26 mouse cellular contexts compared by ENCODE assay signal in the genomic region with DNA sequence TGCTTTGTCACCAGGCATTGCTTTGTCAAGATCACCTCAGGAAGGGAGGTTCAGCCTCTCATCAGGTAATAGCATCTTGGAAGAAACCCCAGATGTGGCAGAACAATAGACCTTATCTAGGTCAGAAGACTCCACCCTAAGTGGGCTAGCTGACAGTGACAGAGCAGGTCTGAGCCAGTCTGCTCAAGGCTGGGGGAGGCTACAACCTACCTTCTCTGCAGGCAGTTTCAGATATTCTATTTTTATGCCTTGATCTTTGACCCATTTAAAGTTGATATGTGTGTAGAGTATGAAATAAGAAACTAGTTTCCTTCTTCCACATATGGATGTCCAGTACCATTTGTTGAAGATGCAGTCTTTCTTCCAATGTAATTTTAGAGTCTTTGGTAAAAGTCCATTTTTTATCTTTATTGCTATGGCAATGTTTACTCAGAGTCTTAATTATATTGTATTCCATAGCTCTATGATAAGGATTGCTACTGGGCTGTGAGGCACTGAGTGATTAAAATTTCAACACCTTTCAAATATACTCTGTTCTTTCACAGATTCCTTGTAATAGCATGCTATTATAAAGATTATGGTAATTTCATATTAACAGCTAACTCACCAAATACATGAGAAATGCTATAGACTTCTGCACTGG.
"Had no signal": no experiment of that assay in that cellular context is flagged by ENCODE, and none has a peak within 500 bp of the region (broad histone marks: within the 10 kb centered on the region; RNA-seq: fewer than 3 reads in every experiment).

No protein-coding gene starts in this region.

- H3K27me3 ChIP-seq: limb, embryonic 13.5 days; liver, embryonic 12.5 days; liver, embryonic 15.5 days; lung, embryonic 15.5 days; megakaryocyte, embryonic 14.5 days; midbrain, embryonic 13.5 days; neural tube, embryonic 13.5 days had no signal

- H3K9me3 ChIP-seq: limb, embryonic 10.5 days; liver, embryonic 15.5 days; lung, embryonic 15.5 days; midbrain, embryonic 13.5 days had no signal

- H3K9ac ChIP-seq: limb, embryonic 13.5 days; liver, embryonic 12.5 days; liver, embryonic 15.5 days; lung, embryonic 15.5 days; midbrain, embryonic 13.5 days; neural tube, embryonic 13.5 days had no signal

- H3K4me2 ChIP-seq: limb, embryonic 13.5 days; liver, embryonic 12.5 days; liver, embryonic 15.5 days; lung, embryonic 15.5 days; midbrain, embryonic 13.5 days; neural tube, embryonic 13.5 days had no signal

- H3K4me1 ChIP-seq: limb, embryonic 10.5 days; limb, embryonic 13.5 days; liver, embryonic 12.5 days; liver, embryonic 15.5 days; lung, embryonic 15.5 days; megakaryocyte, embryonic 14.5 days; midbrain, embryonic 13.5 days had no signal

- DNase-seq: kidney, adult 2 months; kidney, postnatal 25 days; layer of hippocampus, adult 9-11 months; liver; lung, adult 18-20 months; lung, postnatal 10 days; lung, postnatal 36 days; right cerebral cortex, adult 18-20 months; right cerebral cortex, postnatal 25 days; spleen, adult 18-20 months; thymus, adult 2 months; thymus, postnatal 14 days; thymus, postnatal 4 days had no signal

- H3K4me3 ChIP-seq: layer of hippocampus, adult 2 months; limb, embryonic 10.5 days; limb, embryonic 13.5 days; liver, embryonic 12.5 days; liver, embryonic 15.5 days; lung, embryonic 15.5 days; megakaryocyte, embryonic 14.5 days; midbrain, embryonic 10.5 days; midbrain, embryonic 13.5 days; myocyte; neural tube, embryonic 13.5 days had no signal

- H3K36me3 ChIP-seq: limb, embryonic 10.5 days; limb, embryonic 13.5 days; liver, embryonic 12.5 days; liver, embryonic 15.5 days; lung, embryonic 15.5 days; midbrain, embryonic 10.5 days; midbrain, embryonic 13.5 days; neural tube, embryonic 13.5 days had no signal

- ATAC-seq: liver, embryonic 12.5 days; midbrain, embryonic 13.5 days; midbrain, embryonic 16.5 days had no signal

- H3K27ac ChIP-seq: kidney, postnatal 0 days; layer of hippocampus, adult 2 months; limb, embryonic 10.5 days; limb, embryonic 13.5 days; liver, embryonic 12.5 days; liver, embryonic 15.5 days; lung, embryonic 15.5 days; midbrain, embryonic 10.5 days; midbrain, embryonic 13.5 days; neural tube, embryonic 13.5 days had no signal
